Mouse (Mus musculus): ENCODE results near the gene Ano4. TPM values are rescaled to one million over a fixed set of nuclear protein-coding genes. Genes with fewer than 3 reads are reported as not detected.
A peak's percentile ranks its signal among the peaks of the same experiment; 100 is the strongest.
"Not testable (repeated sequence)": the region's sequence is repeated elsewhere in the genome, so short reads cannot be mapped to it uniquely, and the experiment has no call there.

Ano4 gene
- polyA plus RNA-seq, 1 experiment from 2014 or later = 4.1 TPM

- 87% methylated on average over 9 of the region's 9 CpGs for WGBS
- no peaks in the 10 kb centered on the region for H3K27me3 ChIP-seq (ENCODE audit: control insufficient read depth, insufficient read depth, low read length)
- no peaks in the 10 kb centered on the region for H3K9me3 ChIP-seq (ENCODE audit: control insufficient read depth, low read length)
- H3K4me2 ChIP-seq (replicated peaks; ENCODE audit: low read depth, low read length) = no peak overlapping the region
- H3K4me1 ChIP-seq (replicated peaks; ENCODE audit: control insufficient read depth, insufficient read depth, low read length) = no peaks in the 10 kb centered on the region
- no peaks in the 10 kb centered on the region for H3K36me3 ChIP-seq (ENCODE audit: control insufficient read depth, insufficient read depth, low read length)
- H3K27ac ChIP-seq (ENCODE audit: low read depth, low read length) = no peak overlapping the region
- DNase-seq (ENCODE audit: low spot score) (no peak), ATAC-seq (ENCODE audit: low FRiP score) (no peak)
- no peak overlapping the region for H3K9ac ChIP-seq (ENCODE audit: low read depth, low read length)
- H3K4me3 ChIP-seq (ENCODE audit: low read depth, low read length) = no peak overlapping the region
These were observed 252.1 kb downstream of the Ano4 start for GRCm38 (mm10) chr10:89092350-89093040.

GRCm38 (mm10) chr10:89077447-89077846 is 267.1 kb downstream of the Ano4 start:
- H3K27me3 ChIP-seq (ENCODE audit: control insufficient read depth, insufficient read depth, low read length) = no peaks in the 10 kb centered on the region
- no peak overlapping the region for H3K9ac ChIP-seq (ENCODE audit: low read depth, low read length)
- no peak overlapping the region for H3K4me2 ChIP-seq (replicated peaks; ENCODE audit: low read depth, low read length)
- no peak overlapping the region for H3K27ac ChIP-seq (ENCODE audit: low read depth, low read length)
- no peaks in the 10 kb centered on the region for H3K36me3 ChIP-seq (ENCODE audit: control insufficient read depth, insufficient read depth, low read length)
- no peak for DNase-seq (ENCODE audit: low spot score)
- H3K9me3 ChIP-seq (ENCODE audit: control insufficient read depth, low read length) = no peaks in the 10 kb centered on the region
- no peak for ATAC-seq (ENCODE audit: low FRiP score)
- H3K4me3 ChIP-seq (ENCODE audit: low read depth, low read length) = no peak overlapping the region
- WGBS = 90% methylated on average over 5 of the region's 5 CpGs
- no peaks in the 10 kb centered on the region for H3K4me1 ChIP-seq (replicated peaks; ENCODE audit: control insufficient read depth, insufficient read depth, low read length)

GRCm38 (mm10) chr10:89055891-89056290 is 288.7 kb downstream of the Ano4 start:
- DNase-seq (ENCODE audit: low spot score) (no peak), ATAC-seq (ENCODE audit: low FRiP score) (no peak)
- no peak overlapping the region for H3K27ac ChIP-seq (ENCODE audit: low read depth, low read length)
- H3K36me3 ChIP-seq (ENCODE audit: control insufficient read depth, insufficient read depth, low read length) = no peaks in the 10 kb centered on the region
- WGBS = 84% methylated on average over 3 of the region's 3 CpGs
- no peak overlapping the region for H3K4me2 ChIP-seq (replicated peaks; ENCODE audit: low read depth, low read length)
- H3K4me1 ChIP-seq (replicated peaks; ENCODE audit: control insufficient read depth, insufficient read depth, low read length) = no peaks in the 10 kb centered on the region
- no peak overlapping the region for H3K9ac ChIP-seq (ENCODE audit: low read depth, low read length)
- no peaks in the 10 kb centered on the region for H3K27me3 ChIP-seq (ENCODE audit: control insufficient read depth, insufficient read depth, low read length)
- no peaks in the 10 kb centered on the region for H3K9me3 ChIP-seq (ENCODE audit: control insufficient read depth, low read length)
- H3K4me3 ChIP-seq (ENCODE audit: low read depth, low read length) = no peak overlapping the region

- not testable (repeated sequence) for DNase-seq (ENCODE audit: low spot score); H3K4me2 ChIP-seq (replicated peaks; ENCODE audit: low read depth, low read length); H3K36me3 ChIP-seq (ENCODE audit: control insufficient read depth, insufficient read depth, low read length); H3K4me1 ChIP-seq (replicated peaks; ENCODE audit: control insufficient read depth, insufficient read depth, low read length); H3K27ac ChIP-seq (ENCODE audit: low read depth, low read length); ATAC-seq (ENCODE audit: low FRiP score); H3K9me3 ChIP-seq (ENCODE audit: control insufficient read depth, low read length); H3K9ac ChIP-seq (ENCODE audit: low read depth, low read length); H3K4me3 ChIP-seq (ENCODE audit: low read depth, low read length); H3K27me3 ChIP-seq (ENCODE audit: control insufficient read depth, insufficient read depth, low read length)
- WGBS = 91% methylated on average over 12 of the region's 12 CpGs
These were observed 299.6 kb downstream of the Ano4 start for GRCm38 (mm10) chr10:89044921-89045320.

- 86% methylated on average over 1 of the region's 1 CpGs for WGBS
- ATAC-seq (ENCODE audit: low FRiP score) (no peak), DNase-seq (ENCODE audit: low spot score) (no peak)
- Histone ChIP-seq H3K27ac (ENCODE audit: low read depth, low read length) (no peak overlapping the region), H3K4me3 (ENCODE audit: low read depth, low read length) (no peak overlapping the region), H3K9me3 (ENCODE audit: control insufficient read depth, low read length) (no peaks in the 10 kb centered on the region), H3K4me2 (replicated peaks; ENCODE audit: low read depth, low read length) (no peak overlapping the region), H3K4me1 (replicated peaks; ENCODE audit: control insufficient read depth, insufficient read depth, low read length) (no peaks in the 10 kb centered on the region), H3K9ac (ENCODE audit: low read depth, low read length) (no peak overlapping the region), H3K27me3 (ENCODE audit: control insufficient read depth, insufficient read depth, low read length) (no peaks in the 10 kb centered on the region), H3K36me3 (ENCODE audit: control insufficient read depth, insufficient read depth, low read length) (no peaks in the 10 kb centered on the region)
These were observed 300.4 kb downstream of the Ano4 start for GRCm38 (mm10) chr10:89044166-89044565.

- WGBS = 55% methylated on average over 5 of the region's 5 CpGs
- H3K4me2 ChIP-seq (replicated peaks; ENCODE audit: low read depth, low read length) = no peak overlapping the region
- H3K9me3 ChIP-seq (ENCODE audit: control insufficient read depth, low read length) = no peaks in the 10 kb centered on the region
- H3K27me3 ChIP-seq (ENCODE audit: control insufficient read depth, insufficient read depth, low read length) = no peaks in the 10 kb centered on the region
- no peak overlapping the region for H3K9ac ChIP-seq (ENCODE audit: low read depth, low read length)
- no peak overlapping the region for H3K27ac ChIP-seq (ENCODE audit: low read depth, low read length)
- ATAC-seq (ENCODE audit: low FRiP score) (0 out of 2 replicates have a peak, but pooled peaks have one; percentile 35), DNase-seq (ENCODE audit: low spot score) (peak; percentile 2)
- no peak overlapping the region for H3K4me3 ChIP-seq (ENCODE audit: low read depth, low read length)
- H3K36me3 ChIP-seq (ENCODE audit: control insufficient read depth, insufficient read depth, low read length) = no peaks in the 10 kb centered on the region
- H3K4me1 ChIP-seq (replicated peaks; ENCODE audit: control insufficient read depth, insufficient read depth, low read length) = no peaks in the 10 kb centered on the region
These were observed 325.6 kb downstream of the Ano4 start for GRCm38 (mm10) chr10:89018926-89019325.

GRCm38 (mm10) chr10:89008303-89008702 is 336.3 kb downstream of the Ano4 start:
- no peak overlapping the region for H3K9ac ChIP-seq (ENCODE audit: low read depth, low read length)
- H3K4me2 ChIP-seq (replicated peaks; ENCODE audit: low read depth, low read length) = no peak overlapping the region
- no peaks in the 10 kb centered on the region for H3K4me1 ChIP-seq (replicated peaks; ENCODE audit: control insufficient read depth, insufficient read depth, low read length)
- ATAC-seq (ENCODE audit: low FRiP score) (no peak), DNase-seq (ENCODE audit: low spot score) (no peak)
- H3K27ac ChIP-seq (ENCODE audit: low read depth, low read length) = no peak overlapping the region
- WGBS = 88% methylated on average over 1 of the region's 1 CpGs
- no peaks in the 10 kb centered on the region for H3K36me3 ChIP-seq (ENCODE audit: control insufficient read depth, insufficient read depth, low read length)
- no peak overlapping the region for H3K4me3 ChIP-seq (ENCODE audit: low read depth, low read length)
- no peaks in the 10 kb centered on the region for H3K9me3 ChIP-seq (ENCODE audit: control insufficient read depth, low read length)
- H3K27me3 ChIP-seq (ENCODE audit: control insufficient read depth, insufficient read depth, low read length) = no peaks in the 10 kb centered on the region

GRCm38 (mm10) chr10:89004518-89004917 is 340.0 kb downstream of the Ano4 start:
- Histone ChIP-seq H3K9me3 (ENCODE audit: control insufficient read depth, low read length) (no peaks in the 10 kb centered on the region), H3K27me3 (ENCODE audit: control insufficient read depth, insufficient read depth, low read length) (no peaks in the 10 kb centered on the region), H3K9ac (ENCODE audit: low read depth, low read length) (no peak overlapping the region), H3K27ac (ENCODE audit: low read depth, low read length) (no peak overlapping the region), H3K4me1 (replicated peaks; ENCODE audit: control insufficient read depth, insufficient read depth, low read length) (no peaks in the 10 kb centered on the region), H3K4me3 (ENCODE audit: low read depth, low read length) (no peak overlapping the region), H3K4me2 (replicated peaks; ENCODE audit: low read depth, low read length) (no peak overlapping the region), H3K36me3 (ENCODE audit: control insufficient read depth, insufficient read depth, low read length) (no peaks in the 10 kb centered on the region)
- DNase-seq (ENCODE audit: low spot score) (no peak), ATAC-seq (ENCODE audit: low FRiP score) (no peak)
- whole genome bisulfite sequencing = 95% methylated on average over 3 of the region's 3 CpGs

- no peaks in the 10 kb centered on the region for H3K9me3 ChIP-seq (ENCODE audit: control insufficient read depth, low read length)
- no peak overlapping the region for H3K27ac ChIP-seq (ENCODE audit: low read depth, low read length)
- no peaks in the 10 kb centered on the region for H3K27me3 ChIP-seq (ENCODE audit: control insufficient read depth, insufficient read depth, low read length)
- no peak overlapping the region for H3K4me3 ChIP-seq (ENCODE audit: low read depth, low read length)
- no peaks in the 10 kb centered on the region for H3K4me1 ChIP-seq (replicated peaks; ENCODE audit: control insufficient read depth, insufficient read depth, low read length)
- H3K9ac ChIP-seq (ENCODE audit: low read depth, low read length) = no peak overlapping the region
- 69% methylated on average over 6 of the region's 6 CpGs for WGBS
- no peak for DNase-seq (ENCODE audit: low spot score)
- H3K4me2 ChIP-seq (replicated peaks; ENCODE audit: low read depth, low read length) = no peak overlapping the region
- no peak for ATAC-seq (ENCODE audit: low FRiP score)
- no peaks in the 10 kb centered on the region for H3K36me3 ChIP-seq (ENCODE audit: control insufficient read depth, insufficient read depth, low read length)
These were observed 357.6 kb downstream of the Ano4 start for GRCm38 (mm10) chr10:88986925-88987324.
